Mouse (Mus musculus): Measurements from ENCODE around the gene Musk. TPM values are rescaled to one million over a fixed set of nuclear protein-coding genes. Genes with fewer than 3 reads are reported as not detected.

Musk gene
- total and polyA plus RNA-seq, 2 experiments from 2014 or later, result 0.19 to 0.73 TPM

DNA sequence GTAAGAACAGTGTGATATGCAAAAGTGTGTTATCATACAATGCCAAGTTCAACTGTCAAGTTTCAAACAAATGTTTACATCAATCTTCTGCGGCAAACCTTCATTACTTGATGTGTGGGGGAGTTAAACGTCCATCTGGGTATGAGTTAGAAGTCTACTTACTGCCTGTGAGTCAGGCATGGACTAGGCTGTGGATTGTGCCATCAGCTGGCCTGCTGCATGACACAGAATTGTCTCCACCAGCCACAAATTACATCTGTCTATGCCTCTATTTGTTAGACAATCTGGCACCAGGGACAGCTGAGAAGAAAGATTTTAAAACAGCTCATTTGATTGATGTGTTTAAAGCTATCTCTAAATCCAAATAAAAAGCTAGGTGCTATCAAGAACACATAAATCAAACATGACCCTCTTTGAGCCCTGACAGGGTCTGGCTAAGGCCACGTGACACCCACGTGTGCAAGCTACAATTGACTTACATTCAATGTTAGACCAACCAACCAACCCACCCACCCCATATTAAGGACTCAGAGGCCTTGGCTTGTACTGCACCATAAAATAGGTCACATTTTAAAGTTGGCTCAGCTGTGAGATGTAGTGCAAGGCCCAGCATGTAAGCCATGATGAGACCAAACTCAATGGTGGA, 16.7 kb upstream of the Musk start:
- Histone ChIP-seq H3K9ac (no peak overlapping the region), H3K4me3 (ENCODE audit: low read depth, low read length) (no peak overlapping the region), H3K27ac (ENCODE audit: low read depth, low read length) (no peak overlapping the region), H3K27me3 (ENCODE audit: insufficient read depth, low read length) (no peaks in the 10 kb centered on the region), H3K36me3 (ENCODE audit: insufficient read depth) (no peaks in the 10 kb centered on the region), H3K9me3 (ENCODE audit: low read length) (no peaks in the 10 kb centered on the region), H3K4me2 (ENCODE audit: low read depth) (no peak overlapping the region), H3K4me1 (ENCODE audit: insufficient read depth) (no peaks in the 10 kb centered on the region)
- DNase-seq, result no peak
- 85% methylated on average over 4 of the region's 4 CpGs for WGBS
- no peak for TF ChIP-seq CTCF (IDR thresholded peaks at IDR 0.05; ENCODE audit: low read depth)
- no peak for ATAC-seq

DNA sequence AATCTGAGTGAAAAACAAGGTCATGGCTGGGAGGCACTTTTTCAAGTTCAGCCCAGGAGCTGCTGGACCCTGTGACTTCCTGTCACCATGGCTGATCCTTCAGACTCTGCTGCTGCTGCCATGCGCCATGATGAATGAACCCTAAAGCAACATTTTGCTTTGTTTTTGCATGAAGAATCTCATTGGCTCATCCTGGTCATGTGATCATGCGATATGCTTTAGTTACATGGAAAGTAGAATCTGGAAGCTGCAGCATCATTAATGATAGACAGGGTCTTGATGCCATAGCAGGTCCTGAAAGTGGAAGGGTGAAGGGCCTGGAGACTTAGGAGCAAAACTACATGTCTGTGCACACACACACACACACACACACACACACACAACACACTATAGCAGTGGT, 15.8 kb upstream of the Musk start:
- H3K36me3 ChIP-seq (ENCODE audit: insufficient read depth), result no peaks in the 10 kb centered on the region
- H3K9me3 ChIP-seq (ENCODE audit: low read length), result no peaks in the 10 kb centered on the region
- no peak overlapping the region for H3K4me3 ChIP-seq (ENCODE audit: low read depth, low read length)
- no peak for ATAC-seq
- H3K27me3 ChIP-seq (ENCODE audit: insufficient read depth, low read length), result no peaks in the 10 kb centered on the region
- WGBS, result 96% methylated on average over 2 of the region's 2 CpGs
- TF ChIP-seq CTCF (IDR thresholded peaks at IDR 0.05; ENCODE audit: low read depth), result no peak
- H3K9ac ChIP-seq, result no peak overlapping the region
- H3K4me1 ChIP-seq (ENCODE audit: insufficient read depth), result no peaks in the 10 kb centered on the region
- H3K4me2 ChIP-seq (ENCODE audit: low read depth), result no peak overlapping the region
- H3K27ac ChIP-seq (ENCODE audit: low read depth, low read length), result no peak overlapping the region
- no peak for DNase-seq

DNA sequence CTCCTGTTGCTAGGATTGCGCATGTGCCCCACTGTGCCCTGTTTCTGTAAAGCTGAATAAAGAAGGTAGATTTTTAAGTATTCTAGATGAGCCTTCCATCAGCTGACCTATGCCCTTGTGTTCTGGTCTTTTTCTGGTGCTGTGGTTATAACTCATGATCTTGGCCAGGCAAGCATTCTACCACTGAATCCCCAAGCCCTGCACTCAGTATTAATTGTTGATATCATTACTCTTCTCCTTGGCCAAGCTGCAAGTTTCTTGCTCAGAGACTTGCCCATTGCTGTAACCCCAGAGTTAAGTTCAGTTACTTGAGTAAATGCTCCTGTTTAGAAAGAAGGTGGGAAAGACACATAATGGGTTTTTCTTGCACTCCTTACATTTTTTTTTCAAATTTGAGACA, 14.8 kb upstream of the Musk start:
- TF ChIP-seq CTCF (IDR thresholded peaks at IDR 0.05; ENCODE audit: low read depth), result no peak
- Histone ChIP-seq H3K27me3 (ENCODE audit: insufficient read depth, low read length) (no peaks in the 10 kb centered on the region), H3K4me2 (ENCODE audit: low read depth) (no peak overlapping the region), H3K9ac (no peak overlapping the region), H3K36me3 (ENCODE audit: insufficient read depth) (no peaks in the 10 kb centered on the region), H3K9me3 (ENCODE audit: low read length) (no peaks in the 10 kb centered on the region), H3K27ac (ENCODE audit: low read depth, low read length) (no peak overlapping the region), H3K4me3 (ENCODE audit: low read depth, low read length) (no peak overlapping the region), H3K4me1 (ENCODE audit: insufficient read depth) (no peaks in the 10 kb centered on the region)
- 98% methylated on average over 1 of the region's 1 CpGs for WGBS
- ATAC-seq, result no peak
- DNase-seq, result no peak

DNA sequence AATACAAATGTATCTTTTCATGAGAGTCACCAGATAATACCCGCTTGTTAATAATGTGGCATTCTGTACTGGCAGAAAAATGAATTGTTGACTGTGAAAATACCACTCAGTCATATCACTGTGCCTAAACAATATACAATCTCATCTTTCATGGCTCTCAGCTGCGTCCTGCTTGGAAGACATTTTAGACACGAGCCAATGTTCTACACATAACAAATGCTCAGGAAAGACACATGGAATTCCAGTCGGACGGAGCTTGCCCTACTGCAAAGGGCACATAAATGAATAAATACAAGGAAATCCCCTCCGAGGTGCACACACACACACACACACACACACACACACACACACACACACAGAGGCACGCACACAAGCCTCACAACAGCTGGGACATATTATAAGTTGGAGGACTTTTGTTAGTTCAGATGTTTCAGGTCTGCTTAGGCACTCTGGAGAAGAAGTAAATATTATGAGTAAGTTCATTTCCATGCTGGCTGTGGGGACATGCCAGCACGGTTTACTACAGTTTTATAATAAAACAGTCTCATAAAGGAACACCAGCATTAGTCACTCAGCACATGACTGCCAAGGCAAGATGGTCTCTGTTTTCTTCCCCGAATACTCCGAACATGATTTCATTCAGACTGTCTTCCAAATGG, 14.1 kb upstream of the Musk start:
- ATAC-seq (no peak), DNase-seq (no peak)
- 79% methylated on average over 10 of the region's 10 CpGs for WGBS
- Histone ChIP-seq H3K27ac (ENCODE audit: low read depth, low read length) (no peak overlapping the region), H3K9me3 (ENCODE audit: low read length) (no peaks in the 10 kb centered on the region), H3K27me3 (ENCODE audit: insufficient read depth, low read length) (no peaks in the 10 kb centered on the region), H3K4me2 (ENCODE audit: low read depth) (no peak overlapping the region), H3K9ac (no peak overlapping the region), H3K36me3 (ENCODE audit: insufficient read depth) (no peaks in the 10 kb centered on the region), H3K4me3 (ENCODE audit: low read depth, low read length) (no peak overlapping the region), H3K4me1 (ENCODE audit: insufficient read depth) (no peaks in the 10 kb centered on the region)
- no peak for TF ChIP-seq CTCF (IDR thresholded peaks at IDR 0.05; ENCODE audit: low read depth)

DNA sequence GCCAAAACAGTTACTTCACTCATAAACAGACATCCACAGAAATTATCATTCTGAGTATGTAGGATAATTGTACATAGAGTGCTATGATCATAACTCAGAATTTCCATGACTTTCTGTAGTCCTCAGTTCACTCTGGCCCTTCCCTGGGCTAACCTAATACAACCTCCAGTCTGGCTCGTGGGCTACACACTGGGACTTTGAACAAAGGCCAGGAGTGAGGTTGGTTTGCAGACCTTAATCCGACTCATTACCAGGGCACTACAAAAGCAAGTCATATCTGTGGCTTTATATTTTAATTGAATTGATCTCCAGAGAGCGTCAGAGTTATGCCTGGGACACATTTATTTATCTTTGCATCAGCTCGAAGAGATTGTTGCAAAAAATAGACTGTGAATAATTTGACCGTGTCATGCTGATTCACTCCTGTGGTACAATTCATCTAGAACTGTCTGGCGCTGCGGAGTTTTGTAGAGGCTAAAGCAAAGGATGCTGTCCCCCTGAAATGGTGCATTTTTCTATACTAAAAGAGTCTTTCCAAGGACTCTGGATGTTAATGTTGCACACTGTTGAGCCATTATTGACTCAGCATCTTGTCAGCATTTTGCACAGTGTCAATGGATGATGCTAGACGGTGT, 10.4 kb upstream of the Musk start:
- H3K27me3 ChIP-seq (ENCODE audit: insufficient read depth, low read length), result no peaks in the 10 kb centered on the region
- H3K4me3 ChIP-seq (ENCODE audit: low read depth, low read length), result no peak overlapping the region
- no peak for TF ChIP-seq CTCF (IDR thresholded peaks at IDR 0.05; ENCODE audit: low read depth)
- H3K36me3 ChIP-seq (ENCODE audit: insufficient read depth), result no peaks in the 10 kb centered on the region
- 42% methylated on average over 8 of the region's 8 CpGs for WGBS
- ATAC-seq (no peak), DNase-seq (no peak)
- no peak overlapping the region for H3K9ac ChIP-seq
- no peaks in the 10 kb centered on the region for H3K9me3 ChIP-seq (ENCODE audit: low read length)
- H3K4me1 ChIP-seq (ENCODE audit: insufficient read depth), result no peaks in the 10 kb centered on the region
- H3K27ac ChIP-seq (ENCODE audit: low read depth, low read length), result no peak overlapping the region
- H3K4me2 ChIP-seq (ENCODE audit: low read depth), result no peak overlapping the region

DNA sequence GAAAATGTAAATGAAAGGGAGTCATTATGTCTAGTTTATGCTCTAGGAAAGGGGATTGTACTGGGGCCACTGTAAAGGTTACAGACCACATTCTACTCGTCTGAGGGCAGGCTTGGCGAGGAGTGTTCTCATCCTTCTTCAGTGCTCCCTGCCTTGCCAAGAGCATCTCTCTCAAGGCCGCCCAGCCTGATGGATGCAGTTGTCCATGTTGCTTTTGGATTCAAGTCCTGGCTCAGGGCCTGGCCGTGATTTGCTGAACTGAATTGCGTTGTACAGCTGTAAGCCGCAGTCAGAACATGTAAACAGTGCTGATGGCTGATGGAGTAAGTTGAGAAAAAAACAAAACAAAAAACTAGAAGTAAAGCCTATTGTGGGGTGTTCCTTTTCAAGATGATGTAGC, 7.4 kb upstream of the Musk start:
- no peaks in the 10 kb centered on the region for H3K9me3 ChIP-seq (ENCODE audit: low read length)
- no peaks in the 10 kb centered on the region for H3K36me3 ChIP-seq (ENCODE audit: insufficient read depth)
- H3K27me3 ChIP-seq (ENCODE audit: insufficient read depth, low read length), result no peaks in the 10 kb centered on the region
- 70% methylated on average over 6 of the region's 6 CpGs for WGBS
- no peak overlapping the region for H3K4me2 ChIP-seq (ENCODE audit: low read depth)
- H3K27ac ChIP-seq (ENCODE audit: low read depth, low read length), result no peak overlapping the region
- no peaks in the 10 kb centered on the region for H3K4me1 ChIP-seq (ENCODE audit: insufficient read depth)
- no peak overlapping the region for H3K9ac ChIP-seq
- TF ChIP-seq CTCF (IDR thresholded peaks at IDR 0.05; ENCODE audit: low read depth), result no peak
- no peak overlapping the region for H3K4me3 ChIP-seq (ENCODE audit: low read depth, low read length)
- ATAC-seq (no peak), DNase-seq (no peak)

DNA sequence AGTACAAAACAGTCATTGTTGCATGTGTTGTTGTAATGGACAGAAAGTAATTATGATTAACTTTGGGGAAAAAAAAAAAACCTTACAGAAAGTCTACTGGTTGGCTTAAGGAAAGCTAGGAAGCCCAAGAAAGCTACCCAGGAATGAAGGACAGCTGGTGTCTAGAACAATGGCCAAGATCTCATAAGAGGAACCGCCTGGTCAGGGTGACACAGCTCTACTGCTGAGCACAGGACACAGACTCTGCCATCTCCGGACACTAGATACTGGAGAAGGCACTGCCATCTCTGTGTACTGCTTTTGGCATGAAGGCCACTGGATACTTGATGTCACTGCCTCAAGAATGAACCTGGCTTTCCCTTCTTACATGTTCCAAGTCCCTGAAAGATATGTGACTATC, 5.6 kb upstream of the Musk start:
- no peaks in the 10 kb centered on the region for H3K4me1 ChIP-seq (ENCODE audit: insufficient read depth)
- no peak overlapping the region for H3K4me3 ChIP-seq (ENCODE audit: low read depth, low read length)
- WGBS, result 88% methylated on average over 2 of the region's 2 CpGs
- H3K9me3 ChIP-seq (ENCODE audit: low read length), result no peaks in the 10 kb centered on the region
- H3K9ac ChIP-seq, result no peak overlapping the region
- H3K4me2 ChIP-seq (ENCODE audit: low read depth), result no peak overlapping the region
- DNase-seq (no peak), ATAC-seq (no peak)
- H3K27me3 ChIP-seq (ENCODE audit: insufficient read depth, low read length), result no peaks in the 10 kb centered on the region
- H3K27ac ChIP-seq (ENCODE audit: low read depth, low read length), result no peak overlapping the region
- H3K36me3 ChIP-seq (ENCODE audit: insufficient read depth), result no peaks in the 10 kb centered on the region
- no peak for TF ChIP-seq CTCF (IDR thresholded peaks at IDR 0.05; ENCODE audit: low read depth)

All from forebrain, postnatal 0 days (tissue).